Mouse (Mus musculus): ENCODE data around the gene Wdr46. TPM values are rescaled to one million over a fixed set of nuclear protein-coding genes. Genes with fewer than 3 reads are reported as not detected.
"Not testable (repeated sequence)": the region's sequence is repeated elsewhere in the genome, so short reads cannot be mapped to it uniquely, and the experiment has no call there.

Wdr46 gene
- polyA plus RNA-seq, 1 experiment from 2014 or later: 11.8 TPM

- Histone ChIP-seq H3K27ac (peak overlapping the region; percentile 65), H3K79me2 (ENCODE audit: inconsistent target) (peaks cover 35% of the 10 kb centered on the region), H3K4me3 (ENCODE audit: inconsistent target) (no peak overlapping the region), H3K36me3 (ENCODE audit: inconsistent target) (peaks cover 21% of the 10 kb centered on the region; the same call in 1 of the 2 replicates)
- WGBS (ENCODE audit: missing documents): 92% methylated on average over 22 of the region's 22 CpGs
Measured at GRCm38 (mm10) chr17:33948090-33948904, 7.8 kb downstream of the Wdr46 start.

- H3K36me3 ChIP-seq (ENCODE audit: inconsistent target): peaks cover 23% of the 10 kb centered on the region; the same call in 1 of the 2 replicates
- 93% methylated on average over 18 of the region's 19 CpGs for WGBS (ENCODE audit: missing documents)
- H3K79me2 ChIP-seq (ENCODE audit: inconsistent target): peaks cover 42% of the 10 kb centered on the region
- H3K4me3 ChIP-seq (ENCODE audit: inconsistent target): no peak overlapping the region
- H3K27ac ChIP-seq: no peak overlapping the region
Measured at GRCm38 (mm10) chr17:33948905-33949537, 8.6 kb downstream of the Wdr46 start.

- H3K36me3 ChIP-seq (ENCODE audit: inconsistent target): peaks cover 17% of the 10 kb centered on the region; the same call in 1 of the 2 replicates
Measured at GRCm38 (mm10) chr17:33950131-33950625, 9.7 kb downstream of the Wdr46 start.

GRCm38 (mm10) chr17:33951021-33951946 lies 10.8 kb downstream of the Wdr46 start, which contains the start of gene B3galt4:
B3galt4 (minus strand) TSS chr17:33951488.
- peak within 1 kb of the TSS; percentile 54 for H3K27ac ChIP-seq
- peaks cover 58% of the 10 kb centered on the region for H3K79me2 ChIP-seq (ENCODE audit: inconsistent target)
- H3K4me3 ChIP-seq (ENCODE audit: inconsistent target): peak within 1 kb of the TSS; percentile 41
- H3K36me3 ChIP-seq (ENCODE audit: inconsistent target): peaks cover 17% of the 10 kb centered on the region; the same call in 1 of the 2 replicates
- WGBS (ENCODE audit: missing documents): 3% methylated on average over 43 of the region's 45 CpGs

More at GRCm38 (mm10) chr17:33950131-33950625, 9.7 kb downstream of the Wdr46 start:
- Histone ChIP-seq H3K27ac (no peak overlapping the region), H3K4me3 (ENCODE audit: inconsistent target) (peak overlapping the region; percentile 41; the same call in 1 of the 2 replicates), H3K79me2 (ENCODE audit: inconsistent target) (peaks cover 54% of the 10 kb centered on the region)
- 83% methylated on average over 10 of the region's 10 CpGs for WGBS (ENCODE audit: missing documents)

- not testable (repeated sequence) for H3K4me3 ChIP-seq (ENCODE audit: inconsistent target); H3K27ac ChIP-seq
- H3K79me2 ChIP-seq (ENCODE audit: inconsistent target): peaks cover 66% of the 10 kb centered on the region
- H3K36me3 ChIP-seq (ENCODE audit: inconsistent target): peaks cover 17% of the 10 kb centered on the region; the same call in 1 of the 2 replicates
- WGBS (ENCODE audit: missing documents): 91% methylated on average over 13 of the region's 13 CpGs
Measured at GRCm38 (mm10) chr17:33952015-33952414, 11.6 kb downstream of the Wdr46 start.

GRCm38 (mm10) chr17:33952879-33953278 lies 12.4 kb downstream of the Wdr46 start:
- 84% methylated on average over 4 of the region's 4 CpGs for WGBS (ENCODE audit: missing documents)
- Histone ChIP-seq H3K27ac (no peak overlapping the region), H3K79me2 (ENCODE audit: inconsistent target) (peaks cover 73% of the 10 kb centered on the region), H3K4me3 (ENCODE audit: inconsistent target) (no peak overlapping the region), H3K36me3 (ENCODE audit: inconsistent target) (peaks cover 17% of the 10 kb centered on the region; the same call in 1 of the 2 replicates)

GRCm38 (mm10) chr17:33953310-33953709 lies 12.8 kb downstream of the Wdr46 start:
- WGBS (ENCODE audit: missing documents): 78% methylated on average over 3 of the region's 3 CpGs
- H3K4me3 ChIP-seq (ENCODE audit: inconsistent target): no peak overlapping the region
- peaks cover 17% of the 10 kb centered on the region; the same call in 1 of the 2 replicates for H3K36me3 ChIP-seq (ENCODE audit: inconsistent target)
- H3K79me2 ChIP-seq (ENCODE audit: inconsistent target): peaks cover 75% of the 10 kb centered on the region
- no peak overlapping the region for H3K27ac ChIP-seq

GRCm38 (mm10) chr17:33953961-33954565 lies 13.6 kb downstream of the Wdr46 start:
- peak overlapping the region; percentile 93 for H3K27ac ChIP-seq
- H3K4me3 ChIP-seq (ENCODE audit: inconsistent target): peak overlapping the region; percentile 92
- peaks cover 20% of the 10 kb centered on the region; the same call in 1 of the 2 replicates for H3K36me3 ChIP-seq (ENCODE audit: inconsistent target)
- 39% methylated on average over 5 of the region's 5 CpGs for WGBS (ENCODE audit: missing documents)
- peaks cover 67% of the 10 kb centered on the region for H3K79me2 ChIP-seq (ENCODE audit: inconsistent target)

- H3K4me3 ChIP-seq (ENCODE audit: inconsistent target): peak overlapping the region; percentile 92
- peaks cover 59% of the 10 kb centered on the region for H3K79me2 ChIP-seq (ENCODE audit: inconsistent target)
- WGBS (ENCODE audit: missing documents): 1% methylated on average over 33 of the region's 33 CpGs
- peak overlapping the region; percentile 93 for H3K27ac ChIP-seq
- peaks cover 25% of the 10 kb centered on the region; the same call in 1 of the 2 replicates for H3K36me3 ChIP-seq (ENCODE audit: inconsistent target)
Measured at GRCm38 (mm10) chr17:33954646-33955554, 14.4 kb downstream of the Wdr46 start.

GRCm38 (mm10) chr17:33955555-33956214 lies 15.2 kb downstream of the Wdr46 start, which contains the start of the genes Vps52 and Rps18:
Vps52 (plus strand) TSS chr17:33955812.
Rps18 (minus strand) TSS chr17:33956001.
- WGBS (ENCODE audit: missing documents): under 1% methylated on average over 50 of the region's 50 CpGs
- H3K27ac ChIP-seq: peak within 1 kb of the TSS; percentile 93
- peak within 1 kb of the TSS; percentile 92 for H3K4me3 ChIP-seq (ENCODE audit: inconsistent target)
- peaks cover 33% of the 10 kb centered on the region for H3K36me3 ChIP-seq (ENCODE audit: inconsistent target)
- H3K79me2 ChIP-seq (ENCODE audit: inconsistent target): peaks cover 51% of the 10 kb centered on the region

- peak overlapping the region; percentile 93 for H3K27ac ChIP-seq
- WGBS (ENCODE audit: missing documents): 12% methylated on average over 10 of the region's 10 CpGs
- peaks cover 46% of the 10 kb centered on the region for H3K79me2 ChIP-seq (ENCODE audit: inconsistent target)
- H3K4me3 ChIP-seq (ENCODE audit: inconsistent target): peak overlapping the region; percentile 92
- H3K36me3 ChIP-seq (ENCODE audit: inconsistent target): peaks cover 40% of the 10 kb centered on the region
Measured at GRCm38 (mm10) chr17:33956336-33956735, 15.9 kb downstream of the Wdr46 start.

GRCm38 (mm10) chr17:33957493-33957892 lies 17.0 kb downstream of the Wdr46 start:
- Histone ChIP-seq H3K36me3 (ENCODE audit: inconsistent target) (peaks cover 50% of the 10 kb centered on the region), H3K27ac (no peak overlapping the region), H3K79me2 (ENCODE audit: inconsistent target) (peaks cover 46% of the 10 kb centered on the region), H3K4me3 (ENCODE audit: inconsistent target) (no peak overlapping the region)
- 83% methylated on average over 6 of the region's 6 CpGs for WGBS (ENCODE audit: missing documents)
